Mouse (Mus musculus): ENCODE data around the gene Kif26b. TPM values are rescaled to one million over a fixed set of nuclear protein-coding genes. Genes with fewer than 3 reads are reported as not detected.

Kif26b gene
- polyA plus RNA-seq, 1 experiment from 2014 or later: 4.9 TPM

DNA sequence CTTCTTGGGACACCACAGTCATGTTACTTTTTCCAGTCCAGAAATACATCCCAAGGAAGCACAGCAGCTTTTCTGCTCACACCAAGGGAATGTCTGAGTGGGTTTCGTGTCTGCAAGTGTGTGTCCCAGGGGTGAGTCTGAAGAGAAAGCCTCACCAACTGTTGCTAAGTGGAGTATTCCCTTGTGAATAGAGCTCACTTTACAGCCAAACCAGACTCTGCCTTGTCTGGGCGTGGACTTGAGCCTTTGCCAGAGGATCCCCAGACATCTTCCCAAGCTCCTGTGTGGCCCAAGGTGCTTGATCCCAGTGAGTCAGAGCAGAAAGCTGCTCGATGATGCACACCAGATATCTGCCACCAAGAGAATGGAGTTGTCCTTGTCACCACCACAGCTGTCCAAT is 48.0 kb downstream of the Kif26b start:
- Histone ChIP-seq H3K4me3 (no peak overlapping the region), H3K27me3 (ENCODE audit: insufficient read depth, poor library complexity, severe bottlenecking) (no peaks in the 10 kb centered on the region), H3K27ac (no peak overlapping the region), H3K9me3 (peaks cover 9% of the 10 kb centered on the region), H3K4me1 (replicated peaks) (peaks cover 5% of the 10 kb centered on the region), H3K36me3 (no peaks in the 10 kb centered on the region)
- 89% methylated on average over 3 of the region's 3 CpGs for WGBS
- DNase-seq (ENCODE audit: low spot score): no peak

DNA sequence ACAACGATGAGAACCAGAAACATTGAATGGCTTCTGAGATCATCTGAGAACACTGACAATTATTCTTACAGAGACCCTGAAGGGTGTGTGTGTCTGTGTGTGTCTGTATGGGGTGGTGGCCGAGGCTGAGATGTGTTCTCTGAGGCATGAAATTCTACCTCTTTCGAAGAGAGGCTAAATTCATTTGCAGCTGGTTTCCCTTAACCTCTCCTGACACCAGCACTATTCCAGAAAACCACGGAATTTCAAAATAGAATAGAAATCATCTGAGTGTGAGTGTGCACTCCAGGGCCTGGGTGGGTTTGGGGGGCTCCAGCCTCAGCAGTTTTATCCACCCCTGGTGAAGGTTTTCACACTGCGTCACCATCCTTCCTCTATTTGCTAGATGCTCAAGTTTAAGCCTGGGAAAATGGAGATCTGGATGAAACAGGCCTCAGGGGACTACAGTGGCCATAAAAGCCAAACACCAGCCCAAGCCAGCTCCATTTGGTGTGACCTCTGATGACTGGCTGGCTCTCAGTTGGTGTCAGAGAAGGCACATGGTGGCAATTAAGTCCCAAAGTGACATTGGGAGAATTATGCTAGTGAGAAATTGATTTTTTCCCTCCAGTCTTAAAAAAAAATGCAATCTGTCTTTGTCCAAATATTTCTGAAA is 56.6 kb downstream of the Kif26b start:
- 48% methylated on average over 5 of the region's 5 CpGs for WGBS
- Histone ChIP-seq H3K4me1 (replicated peaks) (peaks cover 23% of the 10 kb centered on the region), H3K4me3 (no peak overlapping the region), H3K27me3 (ENCODE audit: insufficient read depth, poor library complexity, severe bottlenecking) (no peaks in the 10 kb centered on the region), H3K36me3 (no peaks in the 10 kb centered on the region), H3K27ac (no peak overlapping the region), H3K9me3 (no peaks in the 10 kb centered on the region)
- DNase-seq (ENCODE audit: low spot score): peak; percentile 27

DNA sequence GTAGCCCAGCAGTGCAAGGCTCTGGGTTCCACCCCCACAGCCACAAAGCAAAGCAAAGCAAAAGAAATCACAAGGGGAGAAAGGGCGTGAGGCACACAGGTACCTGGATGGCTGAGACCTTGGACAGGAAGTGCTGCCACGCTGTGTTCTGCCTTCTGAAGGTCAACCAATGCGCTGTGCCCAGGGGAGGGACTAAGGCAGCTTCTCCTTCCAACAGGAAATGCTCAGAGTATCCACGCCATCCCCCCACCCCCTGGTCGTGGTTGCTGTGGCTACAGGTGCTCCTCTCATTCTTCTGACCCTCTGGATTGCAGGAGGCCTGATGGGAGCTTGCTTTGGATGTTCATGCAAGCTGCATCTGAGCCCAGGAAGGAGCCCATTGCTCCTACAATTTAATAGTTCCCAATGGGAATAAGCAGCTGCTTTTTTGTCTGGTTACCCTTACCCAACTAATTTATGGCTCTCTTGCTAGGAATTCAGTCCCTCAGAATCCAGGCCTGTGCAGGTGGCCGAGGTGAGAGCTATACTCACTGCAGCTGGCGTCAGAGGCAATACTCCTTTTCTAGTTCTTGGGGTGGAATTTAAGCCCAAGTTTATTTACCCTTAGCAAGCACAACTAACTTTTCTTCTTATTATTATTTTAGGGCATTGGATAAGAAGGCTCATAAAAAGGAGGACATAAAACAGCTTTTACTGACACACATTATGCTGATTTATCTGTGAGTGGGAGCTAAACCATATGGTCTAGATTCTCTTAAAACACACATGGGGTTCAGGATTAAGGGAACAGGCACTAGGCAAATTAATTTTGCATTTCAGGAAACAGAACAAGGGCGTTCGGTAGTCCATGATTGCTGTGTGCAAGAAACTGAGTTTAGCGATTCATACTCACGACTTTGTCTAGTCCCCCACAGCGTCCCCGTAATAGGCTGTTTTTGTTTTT is 61.6 kb downstream of the Kif26b start:
- Histone ChIP-seq H3K4me3 (no peak overlapping the region), H3K27me3 (ENCODE audit: insufficient read depth, poor library complexity, severe bottlenecking) (no peaks in the 10 kb centered on the region), H3K27ac (no peak overlapping the region), H3K9me3 (no peaks in the 10 kb centered on the region), H3K4me1 (replicated peaks) (peaks cover 14% of the 10 kb centered on the region), H3K36me3 (no peaks in the 10 kb centered on the region)
- DNase-seq (ENCODE audit: low spot score): no peak
- WGBS: 80% methylated on average over 13 of the region's 13 CpGs

DNA sequence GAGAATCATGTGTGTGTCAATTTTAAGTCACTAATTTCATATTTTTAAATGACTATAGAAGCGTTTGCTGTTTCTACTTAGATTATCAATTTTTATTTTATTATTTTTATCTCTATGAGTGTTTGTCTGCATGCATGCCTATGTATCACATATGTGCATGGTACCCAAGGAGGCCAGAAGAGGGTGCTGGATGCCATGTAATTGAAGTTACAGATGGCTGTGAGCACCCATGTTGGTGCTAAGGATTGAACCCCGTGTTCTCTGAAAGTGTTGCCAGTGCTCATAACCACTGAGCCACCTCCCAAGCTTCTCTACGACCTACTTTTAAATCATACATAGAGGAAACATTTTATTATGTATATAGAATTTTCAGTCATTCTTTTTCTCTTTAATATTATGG is 68.2 kb downstream of the Kif26b start:
- H3K27ac ChIP-seq: no peak overlapping the region
- H3K36me3 ChIP-seq: no peaks in the 10 kb centered on the region
- H3K27me3 ChIP-seq (ENCODE audit: insufficient read depth, poor library complexity, severe bottlenecking): no peaks in the 10 kb centered on the region
- DNase-seq (ENCODE audit: low spot score): no peak
- peaks cover 6% of the 10 kb centered on the region; the same call in 1 of the 2 replicates for H3K4me1 ChIP-seq (replicated peaks)
- WGBS: 92% methylated on average over 3 of the region's 3 CpGs
- no peak overlapping the region for H3K4me3 ChIP-seq
- no peaks in the 10 kb centered on the region for H3K9me3 ChIP-seq

DNA sequence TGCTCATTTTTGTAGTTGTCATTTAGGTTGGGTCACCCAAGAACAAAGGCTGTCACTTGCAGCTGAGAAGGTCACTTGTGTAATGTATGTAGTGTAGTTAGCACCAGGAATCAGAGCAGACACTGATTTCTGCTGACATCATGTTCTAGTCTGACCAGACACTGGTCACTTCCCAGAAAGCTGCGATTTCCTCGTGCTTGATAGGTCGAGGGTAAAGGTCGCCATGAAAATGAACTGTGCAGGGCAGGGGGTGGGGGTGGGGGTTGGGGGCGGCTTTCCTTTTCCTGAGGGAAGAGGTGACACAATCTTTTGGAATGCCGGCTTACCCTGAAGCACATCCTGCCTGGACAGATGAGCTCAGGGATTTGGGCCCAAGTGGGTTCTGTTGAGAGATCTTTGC is 68.8 kb downstream of the Kif26b start:
- H3K27me3 ChIP-seq (ENCODE audit: insufficient read depth, poor library complexity, severe bottlenecking): no peaks in the 10 kb centered on the region
- 67% methylated on average over 6 of the region's 6 CpGs for WGBS
- no peak overlapping the region for H3K27ac ChIP-seq
- no peaks in the 10 kb centered on the region for H3K9me3 ChIP-seq
- no peak overlapping the region for H3K4me3 ChIP-seq
- H3K4me1 ChIP-seq (replicated peaks): peaks cover 6% of the 10 kb centered on the region; the same call in 1 of the 2 replicates
- DNase-seq (ENCODE audit: low spot score): no peak
- no peaks in the 10 kb centered on the region for H3K36me3 ChIP-seq

DNA sequence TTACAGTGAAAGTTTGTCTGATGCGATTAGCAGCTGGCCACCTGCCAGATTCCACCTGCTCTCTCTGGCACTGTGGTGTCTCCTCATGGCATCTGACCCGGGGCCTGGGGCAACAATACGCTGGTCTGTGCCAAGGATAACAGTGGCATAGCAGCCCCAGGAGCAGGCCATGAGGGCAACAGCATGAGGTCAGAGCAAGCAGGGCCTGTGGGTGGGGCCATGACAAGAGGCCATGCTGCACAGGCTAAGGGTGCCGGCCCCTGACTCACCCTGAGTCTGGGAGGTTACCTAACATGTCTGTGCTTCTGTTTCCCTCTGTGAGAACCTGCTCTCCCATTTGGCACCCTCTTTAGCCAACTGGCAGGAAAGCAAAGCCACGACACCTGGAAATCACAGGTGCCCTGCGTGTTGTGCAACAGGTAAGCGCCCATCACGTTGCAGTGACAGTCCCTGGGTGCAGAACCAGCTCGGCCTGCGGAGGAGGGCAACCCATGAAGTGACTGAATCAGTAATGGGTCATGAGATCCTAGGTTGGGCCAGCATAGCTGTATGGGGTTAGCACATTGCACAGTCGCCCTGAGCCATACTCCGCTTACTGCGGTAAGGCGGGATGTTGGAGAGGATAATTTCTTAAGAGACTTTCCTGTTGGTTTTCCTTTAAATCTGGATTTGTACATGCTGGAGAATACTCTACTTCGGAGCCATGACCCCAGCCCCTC is 72.1 kb downstream of the Kif26b start:
- no peaks in the 10 kb centered on the region for H3K27me3 ChIP-seq (ENCODE audit: insufficient read depth, poor library complexity, severe bottlenecking)
- no peak for DNase-seq (ENCODE audit: low spot score)
- H3K4me1 ChIP-seq (replicated peaks): peaks cover 3% of the 10 kb centered on the region; the same call in 1 of the 2 replicates
- no peak overlapping the region for H3K27ac ChIP-seq
- no peaks in the 10 kb centered on the region for H3K9me3 ChIP-seq
- 89% methylated on average over 15 of the region's 15 CpGs for WGBS
- H3K36me3 ChIP-seq: no peaks in the 10 kb centered on the region
- no peak overlapping the region for H3K4me3 ChIP-seq

DNA sequence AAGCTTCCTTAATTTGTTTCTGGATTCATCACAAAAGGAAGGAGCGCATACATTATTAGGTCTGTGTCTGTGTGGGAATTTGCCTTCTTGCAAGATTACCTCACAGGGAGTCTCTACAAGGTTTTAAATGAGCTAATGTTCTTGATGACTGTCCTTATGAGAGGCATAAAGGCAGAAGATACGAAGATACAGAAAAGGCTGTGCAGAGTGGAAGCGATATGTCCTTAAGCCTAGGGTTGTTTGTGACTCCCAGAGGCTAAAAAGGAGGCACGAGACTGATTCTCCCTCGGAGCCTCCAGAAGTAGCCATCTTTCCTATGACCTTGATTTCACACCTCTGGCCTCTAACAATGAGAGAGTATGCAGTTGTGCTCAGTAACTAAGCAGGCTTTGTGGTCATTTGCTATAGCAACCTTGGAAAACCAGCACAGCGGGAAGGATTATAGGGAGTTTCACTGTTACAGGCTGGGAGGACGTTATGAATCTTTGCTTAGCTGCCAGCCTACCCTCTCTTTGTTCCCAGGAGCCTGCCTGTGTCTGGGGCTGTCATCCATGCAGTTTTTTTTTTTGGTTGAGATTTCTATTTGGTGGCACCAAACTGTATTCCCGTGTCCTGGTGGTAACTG is 80.3 kb downstream of the Kif26b start:
- no peaks in the 10 kb centered on the region for H3K27me3 ChIP-seq (ENCODE audit: insufficient read depth, poor library complexity, severe bottlenecking)
- WGBS: 56% methylated on average over 8 of the region's 8 CpGs
- H3K9me3 ChIP-seq: no peaks in the 10 kb centered on the region
- H3K4me1 ChIP-seq (replicated peaks): peaks cover 36% of the 10 kb centered on the region
- no peaks in the 10 kb centered on the region for H3K36me3 ChIP-seq
- peak; percentile 34 for DNase-seq (ENCODE audit: low spot score)
- H3K4me3 ChIP-seq: no peak overlapping the region
- H3K27ac ChIP-seq: peak overlapping the region; percentile 68

DNA sequence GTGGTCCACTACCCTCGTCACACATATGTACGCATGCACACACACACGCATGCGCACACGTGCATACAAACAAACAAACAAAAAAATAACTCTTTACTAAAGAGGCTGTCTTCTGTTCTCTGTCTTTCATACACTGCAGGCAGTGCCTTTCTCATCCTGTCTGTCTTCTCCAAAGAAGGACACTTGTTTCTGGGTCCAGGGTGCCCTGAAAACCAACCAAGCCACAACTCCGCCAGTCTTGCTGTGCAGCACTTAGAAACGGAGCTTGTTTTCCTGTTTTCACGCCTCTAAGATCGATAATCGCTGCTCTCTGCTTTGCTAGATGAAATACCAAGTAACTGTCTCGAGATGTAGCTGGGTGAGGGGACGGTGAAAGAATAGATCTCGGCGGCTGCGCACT is 82.6 kb downstream of the Kif26b start:
- Histone ChIP-seq H3K36me3 (no peaks in the 10 kb centered on the region), H3K9me3 (no peaks in the 10 kb centered on the region), H3K27ac (peak overlapping the region; percentile 40; the same call in 1 of the 2 replicates), H3K27me3 (ENCODE audit: insufficient read depth, poor library complexity, severe bottlenecking) (no peaks in the 10 kb centered on the region), H3K4me1 (replicated peaks) (peaks cover 36% of the 10 kb centered on the region), H3K4me3 (no peak overlapping the region)
- 91% methylated on average over 15 of the region's 15 CpGs for WGBS
- DNase-seq (ENCODE audit: low spot score): no peak

DNA sequence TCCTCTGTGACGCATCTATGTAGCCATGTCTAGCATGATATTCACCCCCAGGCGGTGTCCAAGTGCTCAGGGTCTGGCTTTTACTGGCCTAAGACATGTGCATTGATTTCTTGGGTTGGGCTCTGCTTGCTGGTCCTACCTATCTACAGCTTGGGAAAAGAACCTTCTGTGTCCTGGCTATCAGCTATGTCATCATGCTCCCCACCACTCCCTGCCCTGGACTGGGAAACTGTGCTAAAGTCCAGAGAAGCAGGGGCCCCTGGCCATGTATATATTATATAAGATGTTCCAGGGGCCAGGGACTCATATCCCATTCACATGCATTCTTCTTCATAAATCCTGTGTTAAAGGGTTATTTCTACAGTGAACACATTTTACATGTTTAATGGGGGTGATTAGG is 92.4 kb downstream of the Kif26b start:
- 97% methylated on average over 2 of the region's 2 CpGs for WGBS
- H3K9me3 ChIP-seq: no peaks in the 10 kb centered on the region
- DNase-seq (ENCODE audit: low spot score): no peak
- no peaks in the 10 kb centered on the region for H3K36me3 ChIP-seq
- no peak overlapping the region for H3K27ac ChIP-seq
- no peak overlapping the region for H3K4me3 ChIP-seq
- H3K4me1 ChIP-seq (replicated peaks): no peaks in the 10 kb centered on the region
- H3K27me3 ChIP-seq (ENCODE audit: insufficient read depth, poor library complexity, severe bottlenecking): no peaks in the 10 kb centered on the region

DNA sequence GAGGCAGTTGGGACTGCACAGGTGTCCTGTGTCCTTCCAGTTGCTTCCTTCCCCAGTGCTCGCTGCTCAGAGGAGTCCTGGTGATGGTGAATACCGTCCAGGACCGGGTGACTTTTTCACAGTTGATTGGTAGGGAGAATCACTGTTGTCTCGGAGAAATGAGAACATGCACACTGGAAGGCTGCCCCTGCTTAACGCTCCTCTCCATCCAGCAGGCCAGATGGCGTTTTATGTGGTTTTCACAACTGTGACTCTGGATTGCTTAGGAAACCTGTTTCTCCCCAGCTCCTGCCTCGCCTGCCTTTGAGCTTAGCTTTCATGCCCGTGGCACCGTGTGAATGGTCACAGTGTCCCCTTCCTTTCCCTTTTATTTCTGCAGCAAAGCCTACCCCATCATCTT is 95.0 kb downstream of the Kif26b start:
- no peaks in the 10 kb centered on the region for H3K27me3 ChIP-seq (ENCODE audit: insufficient read depth, poor library complexity, severe bottlenecking)
- no peaks in the 10 kb centered on the region for H3K36me3 ChIP-seq
- no peaks in the 10 kb centered on the region for H3K9me3 ChIP-seq
- H3K4me3 ChIP-seq: no peak overlapping the region
- no peak overlapping the region for H3K27ac ChIP-seq
- no peak for DNase-seq (ENCODE audit: low spot score)
- peaks cover 6% of the 10 kb centered on the region for H3K4me1 ChIP-seq (replicated peaks)
- 85% methylated on average over 9 of the region's 9 CpGs for WGBS

DNA sequence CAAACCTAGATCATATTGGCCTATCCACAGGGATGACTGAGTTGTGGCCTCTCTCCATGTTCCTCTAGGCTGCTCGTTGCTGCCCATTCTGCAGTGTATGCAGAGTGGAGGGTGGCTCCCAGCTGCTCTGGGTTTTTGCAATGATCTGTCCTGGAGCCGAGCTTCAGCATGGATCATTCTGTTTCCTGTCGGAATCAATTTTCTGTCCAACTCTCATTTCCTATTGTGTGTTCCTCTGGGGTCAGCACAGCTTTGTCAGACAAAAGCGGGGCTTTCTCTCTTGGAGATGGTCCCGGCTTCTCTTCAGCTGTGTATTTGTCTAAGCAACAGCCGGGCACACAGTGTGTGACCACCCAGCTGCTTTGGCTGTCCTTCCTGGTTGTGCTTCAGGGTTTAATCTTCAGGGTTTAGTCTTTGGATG is 98.0 kb downstream of the Kif26b start:
- WGBS: 56% methylated on average over 6 of the region's 6 CpGs
- no peaks in the 10 kb centered on the region for H3K9me3 ChIP-seq
- no peak overlapping the region for H3K27ac ChIP-seq
- no peaks in the 10 kb centered on the region for H3K27me3 ChIP-seq (ENCODE audit: insufficient read depth, poor library complexity, severe bottlenecking)
- peaks cover 6% of the 10 kb centered on the region for H3K4me1 ChIP-seq (replicated peaks)
- DNase-seq (ENCODE audit: low spot score): no peak
- H3K36me3 ChIP-seq: no peaks in the 10 kb centered on the region
- H3K4me3 ChIP-seq: no peak overlapping the region

DNA sequence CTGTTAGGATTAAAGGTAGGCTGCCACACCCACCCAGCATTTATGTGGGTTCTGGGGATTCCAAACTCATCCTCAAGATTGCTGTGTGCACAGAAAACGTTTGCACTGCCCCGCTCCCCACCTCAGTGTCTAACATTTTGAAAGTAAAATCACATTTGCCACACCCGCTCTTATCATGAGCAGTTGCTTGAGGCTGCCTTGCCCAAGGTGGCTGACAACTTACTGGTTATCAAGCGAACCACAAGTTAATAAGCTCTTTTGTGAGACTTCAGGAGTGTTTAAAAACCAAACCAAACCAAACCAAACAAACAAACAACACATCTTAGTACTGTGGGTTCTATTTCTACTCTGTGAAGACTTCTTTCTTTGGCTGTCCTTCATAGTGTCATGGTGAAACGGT is 101.1 kb downstream of the Kif26b start:
- Histone ChIP-seq H3K4me1 (replicated peaks) (peaks cover 17% of the 10 kb centered on the region), H3K27me3 (ENCODE audit: insufficient read depth, poor library complexity, severe bottlenecking) (no peaks in the 10 kb centered on the region), H3K4me3 (no peak overlapping the region), H3K27ac (no peak overlapping the region), H3K9me3 (no peaks in the 10 kb centered on the region), H3K36me3 (no peaks in the 10 kb centered on the region)
- 86% methylated on average over 5 of the region's 5 CpGs for WGBS
- DNase-seq (ENCODE audit: low spot score): no peak

Data from hindbrain, embryonic 10.5 days (tissue).